Mouse (Mus musculus) CH12.LX (cell line): ENCODE measurements around the gene Lonp1. TPM values are rescaled to one million over a fixed set of nuclear protein-coding genes. Genes with fewer than 3 reads are reported as not detected.

ENCODE experiments used
- DNase-seq: peaks from one replicate; pipeline ENCODE4 v3.0.0-alpha.2; 2013; ENCODE audit errors: extremely low read depth
- H3K27ac ChIP-seq: 2 replicates; pipeline ENCODE4 v1.5.1; 2012; ENCODE audit warnings: low read depth, mild to moderate bottlenecking, control low read depth, moderate library complexity; ENCODE audit not compliant: insufficient read depth
- H3K27me3 ChIP-seq: replicated peaks from 2 replicates; pipeline ENCODE3; 2012; ENCODE audit warnings: inconsistent platforms
- H3K36me3 ChIP-seq, 2 experiments: replicated peaks in 1 of 2; 2 replicates each; pipeline versions ENCODE3 to v1.6.1; 2012; ENCODE audit warnings: inconsistent platforms in 1 of 2, low read length in 1 of 2, mild to moderate bottlenecking in 1 of 2, mixed read lengths in 1 of 2, moderate library complexity in 1 of 2; ENCODE audit not compliant: control insufficient read depth in 1 of 2, insufficient read depth in 1 of 2
- H3K4me1 ChIP-seq, 2 experiments: 2 replicates each; pipeline ENCODE4 v1.6.1; 2012; ENCODE audit warnings: inconsistent platforms in 1 of 2, moderate library complexity in 1 of 2; ENCODE audit not compliant: insufficient read depth in 2 of 2, control insufficient read depth in 1 of 2
- H3K4me2 ChIP-seq: 2 replicates; pipeline ENCODE4 v1.6.1; 2012; ENCODE audit warnings: low read depth, mild to moderate bottlenecking, control low read depth; ENCODE audit not compliant: poor library complexity, insufficient read depth, severe bottlenecking
- H3K4me3 ChIP-seq, 3 experiments: fragments of 150-350 bp in 1 of 3; sonication (generic) in 1 of 3; replicated peaks in 1 of 3; 2 replicates each; pipeline versions ENCODE3 to v1.5.1; 2011 to 2012; ENCODE audit warnings: low read depth in 2 of 3, low read length in 2 of 3, mild to moderate bottlenecking in 2 of 3, moderate library complexity in 2 of 3, control low read depth in 1 of 3, improper control_type of control experiment in 1 of 3, inconsistent platforms in 1 of 3, mixed read lengths in 1 of 3; ENCODE audit not compliant: poor library complexity in 1 of 3
- H3K79me2 ChIP-seq: replicated peaks from 2 replicates; pipeline ENCODE4 v1.6.1; 2012; ENCODE audit warnings: mild to moderate bottlenecking, moderate library complexity; ENCODE audit not compliant: control insufficient read depth, poor library complexity, insufficient read depth, severe bottlenecking; ENCODE audit errors: extremely low read depth
- H3K9ac ChIP-seq: 2 replicates; pipeline ENCODE4 v1.6.1; 2012; ENCODE audit warnings: low read depth, mild to moderate bottlenecking, control low read depth, moderate library complexity; ENCODE audit not compliant: insufficient read depth
- H3K9me3 ChIP-seq: replicated peaks from 2 replicates; pipeline ENCODE3; 2012; ENCODE audit warnings: low read length, inconsistent platforms, mixed read lengths
- BHLHE40 ChIP-seq: IDR thresholded peaks from 2 replicates; pipeline ENCODE4 v1.6.1; 2011; ENCODE audit warnings: mild to moderate bottlenecking, low read depth, low read length, improper control_type of control experiment
- CHD1 ChIP-seq: IDR thresholded peaks from 2 replicates; pipeline ENCODE4 v1.6.1; 2012; ENCODE audit warnings: low read depth, low read length, improper control_type of control experiment, inconsistent platforms
- CTCF ChIP-seq, 2 experiments: IDR thresholded peaks in 1 of 2; conservative IDR thresholded peaks in 1 of 2; 2 replicates each; pipeline ENCODE4 v1.5.1; 2011 to 2012; ENCODE audit warnings: low read depth in 2 of 2, low read length in 2 of 2, improper control_type of control experiment in 1 of 2, inconsistent platforms in 1 of 2, mild to moderate bottlenecking in 1 of 2, moderate library complexity in 1 of 2
- EP300 ChIP-seq: IDR thresholded peaks from 2 replicates; pipeline ENCODE4 v1.6.1; 2011; ENCODE audit warnings: low read length, improper control_type of control experiment
- ETS1 ChIP-seq: conservative IDR thresholded peaks from 2 replicates; pipeline ENCODE4 v1.6.1; 2012; ENCODE audit warnings: low read depth, mild to moderate bottlenecking, inconsistent platforms, low read length, improper control_type of control experiment, moderate library complexity
- GABPA ChIP-seq: IDR thresholded peaks from 2 replicates; pipeline ENCODE4 v1.6.1; 2012; ENCODE audit warnings: low read depth, low read length, improper control_type of control experiment, inconsistent platforms; ENCODE audit not compliant: insufficient replicate concordance
- HCFC1 ChIP-seq: IDR thresholded peaks from 2 replicates; pipeline ENCODE4 v1.6.1; 2012; ENCODE audit warnings: low read depth, mild to moderate bottlenecking, inconsistent platforms, low read length, improper control_type of control experiment
- IRF4 ChIP-seq: IDR thresholded peaks from 2 replicates; pipeline ENCODE4 v1.6.1; 2014; ENCODE audit warnings: low read depth, mild to moderate bottlenecking, inconsistent platforms, low read length, improper control_type of control experiment
- JUN ChIP-seq: IDR thresholded peaks from 2 replicates; pipeline ENCODE4 v1.6.1; 2011; ENCODE audit warnings: low read depth, mild to moderate bottlenecking, low read length, improper control_type of control experiment, moderate library complexity; ENCODE audit not compliant: insufficient read depth
- JUND ChIP-seq: conservative IDR thresholded peaks from 2 replicates; pipeline ENCODE4 v1.6.1; 2011; ENCODE audit warnings: low read depth, low read length, improper control_type of control experiment
- MAFK ChIP-seq: IDR thresholded peaks from 2 replicates; pipeline ENCODE4 v1.6.1; 2011; ENCODE audit warnings: low read length, improper control_type of control experiment; ENCODE audit not compliant: insufficient replicate concordance
- MAX ChIP-seq: IDR thresholded peaks from 2 replicates; pipeline ENCODE4 v1.6.1; 2011; ENCODE audit warnings: low read length, improper control_type of control experiment
- MAZ ChIP-seq: IDR thresholded peaks from 2 replicates; pipeline ENCODE4 v1.6.1; 2012; ENCODE audit warnings: low read depth, mild to moderate bottlenecking, inconsistent platforms, low read length, improper control_type of control experiment, moderate library complexity
- MEF2A ChIP-seq: IDR thresholded peaks from 2 replicates; pipeline ENCODE4 v1.6.1; 2014; ENCODE audit warnings: low read depth, mild to moderate bottlenecking, inconsistent platforms, low read length, improper control_type of control experiment, borderline replicate concordance
- POLR2A ChIP-seq: IDR thresholded peaks from 2 replicates; pipeline ENCODE4 v1.6.1; 2011; ENCODE audit warnings: low read depth, mild to moderate bottlenecking, improper control_type of control experiment, low read length
- POLR2AphosphoS2 ChIP-seq: IDR thresholded peaks from 2 replicates; pipeline ENCODE4 v1.6.1; 2011; ENCODE audit warnings: low read depth, low read length, improper control_type of control experiment
- RAD21 ChIP-seq: IDR thresholded peaks from 2 replicates; pipeline ENCODE4 v1.6.1; 2011; ENCODE audit warnings: low read depth, mild to moderate bottlenecking, low read length, improper control_type of control experiment, moderate library complexity
- SIN3A ChIP-seq: IDR thresholded peaks from 2 replicates; pipeline ENCODE4 v1.6.1; 2012; ENCODE audit warnings: low read length, improper control_type of control experiment, inconsistent platforms
- SMC3 ChIP-seq: IDR thresholded peaks from 2 replicates; pipeline ENCODE4 v1.6.1; 2011; ENCODE audit warnings: low read depth, low read length, improper control_type of control experiment
- TCF12 ChIP-seq: IDR thresholded peaks from 2 replicates; pipeline ENCODE4 v1.6.1; 2014; ENCODE audit warnings: low read depth, mild to moderate bottlenecking, inconsistent platforms, low read length, improper control_type of control experiment
- ZC3H11A ChIP-seq: IDR thresholded peaks from 2 replicates; pipeline ENCODE4 v1.6.1; 2012; ENCODE audit warnings: low read depth, mild to moderate bottlenecking, inconsistent platforms, low read length, improper control_type of control experiment
- ZKSCAN1 ChIP-seq: IDR thresholded peaks from 2 replicates; pipeline ENCODE4 v1.6.1; 2012; ENCODE audit warnings: low read depth, inconsistent platforms, low read length, improper control_type of control experiment, borderline replicate concordance
- ZNF384 ChIP-seq: IDR thresholded peaks from 2 replicates; pipeline ENCODE4 v1.6.1; 2012; ENCODE audit warnings: low read depth, low read length, improper control_type of control experiment, inconsistent platforms
- dilution Hi-C: fragments of 300-500 bp; cut with MboI; formaldehyde crosslinking; loops from 2 replicates; pipeline ENCODE4 v1.14.3; 2020; ENCODE audit warnings: low sequenced_read_pairs; ENCODE audit not compliant: extremely low pct_unique_long_range_greater_than_20kb, extremely low pct_ligation_motif_present
- in situ Hi-C: fragments of 300-500 bp; cut with MboI; formaldehyde crosslinking; loops from 3 replicates; pipeline ENCODE4 v1.14.3; 2019; ENCODE audit warnings: low sequenced_read_pairs, low pct_ligation_motif_present, low pct_unique_long_range_greater_than_20kb, mixed read lengths
- polyA plus RNA-seq: library from polyadenylated mRNA; unstranded; fragments of >175 nt; gene quantifications from 2 replicates; pipeline ENCODE4 v1.2.1, GENCODE M21; 2012; ENCODE audit warnings: low read depth; ENCODE audit not compliant: insufficient read length
- total RNA-seq, 2 experiments: library from RNA; depleted of rRNA; stranded (reverse); fragments of 300-350 nt in 1 of 2; fragments of >200 nt in 1 of 2; gene quantifications; 2 replicates each; pipeline ENCODE4 v1.2.3; 2012 to 2014

Lonp1 gene
- total and polyA plus RNA-seq, 3 experiments = 69.6 to 151 (median 99.4) TPM

DNA sequence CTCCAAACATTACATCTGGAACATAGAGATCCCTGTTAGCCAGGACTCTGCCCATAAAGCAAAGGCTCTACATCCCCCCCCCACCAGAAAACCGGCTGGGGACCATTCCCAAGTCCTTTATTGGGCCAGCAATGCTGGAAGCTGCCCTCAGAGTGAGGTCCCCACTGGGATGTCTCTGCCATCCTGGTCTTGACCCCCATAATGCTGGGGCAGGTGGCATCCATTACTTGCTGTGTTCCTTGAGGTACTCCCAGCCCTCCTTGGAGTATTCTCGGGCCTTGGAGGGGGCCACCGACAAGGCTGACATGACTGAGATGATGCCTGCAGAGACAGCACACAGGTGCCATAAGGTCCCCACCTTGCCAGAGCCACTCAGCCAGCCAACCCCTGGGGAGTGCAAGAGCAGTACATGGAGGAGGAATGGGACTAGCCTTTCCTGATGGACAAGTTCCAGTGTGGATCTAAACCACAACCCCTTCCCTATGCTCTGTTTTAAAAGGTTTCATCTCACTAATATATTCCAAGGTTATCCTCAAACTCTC, 19.1 kb downstream of the Lonp1 start:
- in situ Hi-C loops = no loop called here

DNA sequence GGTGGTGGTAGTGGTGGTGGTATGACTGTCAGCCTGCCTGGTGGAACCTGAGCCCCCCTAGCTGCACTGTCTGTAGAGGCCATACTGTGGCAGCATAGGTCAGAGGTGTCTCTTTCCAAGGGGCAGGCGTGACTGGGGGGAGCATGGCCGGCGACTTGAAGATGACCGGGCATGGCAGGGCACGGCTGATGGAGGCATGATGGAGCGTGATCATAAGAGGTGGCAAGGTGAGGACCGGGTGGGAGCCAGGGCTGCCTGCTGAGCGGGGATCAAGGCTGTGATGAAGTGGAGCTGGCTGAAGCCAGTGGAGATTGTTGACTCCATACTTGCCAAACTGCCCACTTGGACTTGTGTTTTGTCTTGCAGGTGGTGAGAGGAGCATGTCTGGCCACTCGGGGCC, 21.3 kb downstream of the Lonp1 start:
- dilution Hi-C loops (no loop called here), in situ Hi-C loops (no loop called here)
- Histone ChIP-seq H3K9me3 (no peaks in the 10 kb centered on the region), H3K36me3 (peaks cover 68 to 75% of the 10 kb centered on the region in 2 experiments), H3K79me2 (peaks cover 19% of the 10 kb centered on the region; the same call in 1 of the 2 replicates), H3K27me3 (no peaks in the 10 kb centered on the region), H3K4me3 (no peak overlapping the region), H3K27ac (no peak overlapping the region), H3K4me1 (peaks cover 0 to 16% of the 10 kb centered on the region in 2 experiments; a peak in 2 of 4 replicates), H3K4me2 (no peak overlapping the region), H3K9ac (no peak overlapping the region)
- TF ChIP-seq CHD1 (no peak), POLR2A (no peak), BHLHE40 (no peak), MAZ (no peak), JUN (no peak), SIN3A (no peak), JUND (no peak), MEF2A (no peak), MAX (no peak), EP300 (no peak), ZNF384 (no peak), CTCF (conservative IDR thresholded peaks at IDR 0.05 in 1 of 2, IDR thresholded peaks at IDR 0.05 in 1 of 2; ENCODE audit: low read depth in 2 of 2, low read length in 2 of 2) (no peak)
- no peak for DNase-seq

More for the DNA sequence above, 19.1 kb downstream of the Lonp1 start:
- Histone ChIP-seq H3K4me3 (no peak overlapping the region), H3K9ac (no peak overlapping the region), H3K4me2 (no peak overlapping the region), H3K27ac (no peak overlapping the region), H3K27me3 (no peaks in the 10 kb centered on the region), H3K4me1 (peaks cover 3 to 38% of the 10 kb centered on the region in 2 experiments), H3K9me3 (no peaks in the 10 kb centered on the region), H3K36me3 (peaks cover 49 to 56% of the 10 kb centered on the region in 2 experiments), H3K79me2 (peaks cover 19% of the 10 kb centered on the region; the same call in 1 of the 2 replicates)
- DNase-seq = no peak
- dilution Hi-C loops = no loop called here
- TF ChIP-seq SMC3 = no peak
- TF ChIP-seq IRF4 = no peak
- no peak for TF ChIP-seq JUN
- TF ChIP-seq ZNF384 = no peak
- TF ChIP-seq POLR2AphosphoS2 = no peak; the same call in 1 of the 2 replicates
- TF ChIP-seq CTCF (conservative IDR thresholded peaks at IDR 0.05 in 1 of 2, IDR thresholded peaks at IDR 0.05 in 1 of 2; ENCODE audit: low read depth in 2 of 2, low read length in 2 of 2) = no peak
- TF ChIP-seq TCF12 = no peak
- no peak for TF ChIP-seq MAZ
- TF ChIP-seq ZC3H11A = no peak
- TF ChIP-seq HCFC1 = no peak
- TF ChIP-seq MAFK = no peak
- no peak for TF ChIP-seq ZKSCAN1
- no peak for TF ChIP-seq EP300
- no peak for TF ChIP-seq GABPA
- TF ChIP-seq ETS1 = no peak
- TF ChIP-seq RAD21 = no peak
